Mouse (Mus musculus) megakaryocyte, embryonic 14.5 days (primary cell): ENCODE data around the gene Rsbn1l. TPM values are rescaled to one million over a fixed set of nuclear protein-coding genes. Genes with fewer than 3 reads are reported as not detected.

Source experiments
- H3K27me3 ChIP-seq: replicated peaks from 2 replicates; pipeline ENCODE3; 2012; ENCODE audit warnings: inconsistent platforms
- H3K36me3 ChIP-seq: replicated peaks from 2 replicates; pipeline ENCODE3; 2012; ENCODE audit warnings: low read length, inconsistent platforms, mixed read lengths
- H3K4me1 ChIP-seq: 2 replicates; pipeline ENCODE4 v1.6.1; 2012; ENCODE audit warnings: inconsistent platforms
- H3K4me3 ChIP-seq: replicated peaks from 2 replicates; pipeline ENCODE3; 2012; ENCODE audit warnings: moderate library complexity, mild to moderate bottlenecking, inconsistent platforms
- H3K9me3 ChIP-seq: 2 replicates; pipeline ENCODE4 v1.6.1; 2012; ENCODE audit warnings: inconsistent platforms
- FLI1 ChIP-seq: IDR thresholded peaks from 2 replicates; pipeline ENCODE4 v1.6.1; 2012; ENCODE audit warnings: low read length, inconsistent platforms, mixed read lengths
- GATA1 ChIP-seq: IDR thresholded peaks from 3 replicates; pipeline ENCODE4 v1.6.1; 2012; ENCODE audit warnings: mixed read lengths, low read length, inconsistent platforms, borderline replicate concordance
- polyA plus RNA-seq: library from polyadenylated mRNA; stranded (reverse); fragments of >175 nt; gene quantifications from 2 replicates; pipeline ENCODE4 v1.2.3, GENCODE M21; 2012; ENCODE audit warnings: low replicate concordance; ENCODE audit not compliant: insufficient read depth

Gene Rsbn1l
- 15.8 and 22.7 TPM in 2 replicates for polyA plus RNA-seq

GRCm38 (mm10) chr5:20956298-20956697, at the start of gene Rsbn1l:
Rsbn1l (minus strand) TSS chr5:20956398.
- no peak for TF ChIP-seq GATA1
- no peak for TF ChIP-seq FLI1
- Histone ChIP-seq H3K36me3 (peaks cover 64% of the 10 kb centered on the region), H3K4me3 (peak within 1 kb of the TSS; percentile 91), H3K4me1 (peaks cover 65% of the 10 kb centered on the region), H3K27me3 (no peaks in the 10 kb centered on the region), H3K9me3 (no peaks in the 10 kb centered on the region)

GRCm38 (mm10) chr5:21002723-21003122, 46.5 kb upstream of the Rsbn1l start:
- Histone ChIP-seq H3K9me3 (no peaks in the 10 kb centered on the region), H3K4me1 (peaks cover 63% of the 10 kb centered on the region), H3K4me3 (peak overlapping the region; percentile 71), H3K27me3 (no peaks in the 10 kb centered on the region), H3K36me3 (peaks cover 95% of the 10 kb centered on the region)
- TF ChIP-seq GATA1 (peak; percentile 58; the same call in 1 of the 3 replicates), FLI1 (no peak; the same call in 1 of the 2 replicates)

GRCm38 (mm10) chr5:21001622-21002315, 45.6 kb upstream of the Rsbn1l start:
- no peak overlapping the region for H3K4me3 ChIP-seq
- no peaks in the 10 kb centered on the region for H3K9me3 ChIP-seq
- H3K27me3 ChIP-seq, result no peaks in the 10 kb centered on the region
- TF ChIP-seq GATA1 (no peak; the same call in 2 of the 3 replicates), FLI1 (no peak)
- H3K36me3 ChIP-seq, result peaks cover 95% of the 10 kb centered on the region
- H3K4me1 ChIP-seq, result peaks cover 57% of the 10 kb centered on the region

- Histone ChIP-seq H3K4me3 (no peak overlapping the region), H3K36me3 (peaks cover 94% of the 10 kb centered on the region), H3K9me3 (no peaks in the 10 kb centered on the region), H3K27me3 (no peaks in the 10 kb centered on the region), H3K4me1 (peaks cover 43% of the 10 kb centered on the region)
- no peak for TF ChIP-seq FLI1
- TF ChIP-seq GATA1, result no peak
Measured at GRCm38 (mm10) chr5:20998427-20998826, 42.2 kb upstream of the Rsbn1l start.

- Histone ChIP-seq H3K36me3 (peaks cover 94% of the 10 kb centered on the region), H3K4me1 (peaks cover 35% of the 10 kb centered on the region), H3K4me3 (peak overlapping the region; percentile 0), H3K9me3 (no peaks in the 10 kb centered on the region), H3K27me3 (no peaks in the 10 kb centered on the region)
- TF ChIP-seq GATA1, result no peak
Measured at GRCm38 (mm10) chr5:20997555-20997954, 41.4 kb upstream of the Rsbn1l start.

GRCm38 (mm10) chr5:20990062-20990809, 34.0 kb upstream of the Rsbn1l start:
- TF ChIP-seq FLI1 (no peak), GATA1 (no peak)
- no peak overlapping the region for H3K4me3 ChIP-seq
- H3K27me3 ChIP-seq, result no peaks in the 10 kb centered on the region
- H3K36me3 ChIP-seq, result peaks cover 97% of the 10 kb centered on the region
- H3K9me3 ChIP-seq, result no peaks in the 10 kb centered on the region
- peaks cover 15% of the 10 kb centered on the region for H3K4me1 ChIP-seq

- Histone ChIP-seq H3K4me1 (peaks cover 11% of the 10 kb centered on the region), H3K9me3 (no peaks in the 10 kb centered on the region), H3K27me3 (no peaks in the 10 kb centered on the region), H3K4me3 (no peak overlapping the region), H3K36me3 (peaks cover 92% of the 10 kb centered on the region)
- TF ChIP-seq FLI1, result no peak
- no peak for TF ChIP-seq GATA1
Measured at GRCm38 (mm10) chr5:20986271-20986670, 30.1 kb upstream of the Rsbn1l start.

GRCm38 (mm10) chr5:20983505-20983904, 27.3 kb upstream of the Rsbn1l start:
- Histone ChIP-seq H3K9me3 (peaks cover 8% of the 10 kb centered on the region; the same call in 1 of the 2 replicates), H3K27me3 (no peaks in the 10 kb centered on the region), H3K4me3 (no peak overlapping the region), H3K4me1 (peaks cover 9% of the 10 kb centered on the region; the same call in 1 of the 2 replicates), H3K36me3 (peaks cover 77% of the 10 kb centered on the region)
- no peak for TF ChIP-seq FLI1
- TF ChIP-seq GATA1, result no peak

- H3K4me3 ChIP-seq, result no peak overlapping the region
- peaks cover 41% of the 10 kb centered on the region for H3K36me3 ChIP-seq
- H3K27me3 ChIP-seq, result no peaks in the 10 kb centered on the region
- H3K4me1 ChIP-seq, result peaks cover 60% of the 10 kb centered on the region
- H3K9me3 ChIP-seq, result no peaks in the 10 kb centered on the region
- no peak for TF ChIP-seq FLI1
- no peak for TF ChIP-seq GATA1
Measured at GRCm38 (mm10) chr5:20974690-20975089, 18.5 kb upstream of the Rsbn1l start.

GRCm38 (mm10) chr5:20973999-20974398, 17.8 kb upstream of the Rsbn1l start:
- Histone ChIP-seq H3K9me3 (no peaks in the 10 kb centered on the region), H3K27me3 (no peaks in the 10 kb centered on the region), H3K36me3 (peaks cover 41% of the 10 kb centered on the region), H3K4me1 (peaks cover 60% of the 10 kb centered on the region), H3K4me3 (no peak overlapping the region)
- no peak for TF ChIP-seq FLI1
- TF ChIP-seq GATA1, result no peak
